Mouse (Mus musculus) monocyte, adult 5-6 weeks (primary cell): Measurements from ENCODE around the gene Gpsm2. TPM values are rescaled to one million over a fixed set of nuclear protein-coding genes. Genes with fewer than 3 reads are reported as not detected.

ENCODE experiments used
- ATAC-seq: fragments of 153-309, 156-312 bp; replicated peaks from 2 replicates; pipeline ENCODE4 v1.8.0; 2017; ENCODE audit warnings: mild to moderate bottlenecking; ENCODE audit not compliant: low TSS enrichment, insufficient number of reproducible peaks, severe bottlenecking, poor library complexity, low FRiP score
- total RNA-seq: library from RNA; stranded (forward); fragments of 200-1000, 200-491, 200-594 nt; gene quantifications from 3 replicates; pipeline ENCODE4 v1.2.3, GENCODE M21; 2017

The Gpsm2 gene
- total RNA-seq = 7.2 to 9.7 TPM (median 9.6 TPM) in 3 replicates

DNA sequence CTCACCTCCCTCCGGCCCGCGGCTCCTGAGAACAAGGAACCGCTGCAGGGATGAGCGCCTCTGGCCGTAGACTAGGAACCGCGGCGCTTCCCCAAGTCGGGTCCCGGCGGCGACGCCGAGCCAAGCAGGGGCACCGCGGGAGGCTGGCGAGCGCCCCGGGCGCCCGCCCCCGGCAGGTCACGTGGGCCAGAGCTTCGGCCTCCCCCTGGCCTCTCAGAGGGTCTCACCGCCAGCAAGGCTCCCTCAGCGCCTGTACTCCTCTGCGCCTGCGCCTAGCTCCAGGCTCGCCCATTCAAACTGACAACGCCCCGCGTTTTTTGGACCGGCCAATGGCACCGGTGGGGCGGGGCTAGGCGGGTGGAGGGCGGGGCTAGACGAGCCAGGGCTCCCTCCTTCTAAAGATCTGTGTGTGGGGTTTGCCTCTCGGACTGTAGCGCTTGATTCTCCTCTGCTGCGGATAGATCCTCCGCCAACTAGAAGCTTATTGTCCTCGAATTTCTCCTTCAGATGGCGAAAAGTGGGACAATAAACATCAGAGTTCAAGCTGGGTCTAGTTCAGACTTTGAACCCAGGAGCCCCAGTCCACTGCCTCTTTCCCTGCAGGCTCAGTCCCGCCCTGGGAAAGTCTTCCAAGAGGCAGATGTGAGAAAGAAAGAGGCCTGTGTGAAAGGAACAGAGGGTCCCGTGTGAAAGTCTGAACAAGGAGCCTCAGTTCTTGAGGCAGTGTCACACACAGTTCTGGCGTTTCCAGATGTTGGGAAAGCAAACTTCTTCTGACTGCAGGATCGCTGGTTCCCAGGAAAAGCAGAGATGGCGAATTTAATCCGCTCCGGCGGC lies at the start of gene Gpsm2:
Gene Gpsm2 (minus strand): TSS at position 274 of the 837 bp plus-strand sequence.
- peak; percentile 79 for ATAC-seq

DNA sequence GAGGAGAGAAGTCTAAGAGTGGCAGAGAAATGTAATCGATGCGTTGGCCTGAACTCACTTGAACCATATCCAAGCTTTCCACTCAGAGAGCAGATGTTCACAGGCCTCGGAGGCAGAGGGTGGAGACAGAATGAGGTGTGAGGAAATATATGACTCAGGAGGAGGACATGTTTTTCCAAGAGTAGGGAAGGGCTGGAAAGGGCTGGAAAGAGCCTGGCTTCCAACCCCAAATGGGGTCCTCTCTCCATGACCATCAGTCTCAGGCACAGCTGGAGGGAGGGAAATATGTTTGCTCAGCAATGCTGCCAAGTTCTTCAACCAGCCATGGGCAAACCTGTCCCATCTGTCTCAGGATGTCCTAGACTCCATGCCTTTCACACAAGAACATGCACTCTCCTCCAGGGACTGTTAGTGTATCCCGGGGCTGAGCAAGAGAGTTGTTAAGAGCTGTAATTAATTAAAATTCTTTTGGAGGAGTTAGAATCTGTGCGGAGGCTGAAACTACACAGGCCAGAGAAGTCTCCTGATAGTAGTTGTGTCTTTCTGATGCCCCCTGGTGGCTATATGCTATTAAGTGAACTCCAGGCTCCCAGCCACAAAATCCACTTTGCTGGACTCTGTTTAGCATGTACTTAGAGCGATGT lies 48.7 kb upstream of the Gpsm2 start:
- 0 out of 2 replicates have a peak, but pooled peaks have one; percentile 40 for ATAC-seq

DNA sequence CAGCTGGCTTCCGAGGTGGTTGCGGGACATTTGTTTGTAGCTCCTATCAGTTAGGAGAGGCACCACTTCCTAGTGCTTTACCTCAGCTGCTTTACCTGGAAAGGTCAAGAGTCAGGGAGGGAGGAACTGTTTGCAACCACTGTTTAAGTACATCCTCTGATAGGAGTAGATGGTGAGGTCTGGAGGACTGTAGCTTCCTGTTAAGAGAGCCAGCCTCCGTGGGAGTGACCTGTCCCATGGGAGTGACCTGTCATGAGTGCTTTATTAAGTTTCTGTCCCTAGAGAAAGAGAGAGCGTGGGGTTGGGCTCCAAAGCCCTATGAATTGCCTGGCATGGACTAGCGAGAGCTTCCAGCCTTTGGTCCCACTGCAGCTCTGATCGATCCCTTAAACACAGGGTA lies 47.4 kb upstream of the Gpsm2 start:
- ATAC-seq = no peak

DNA sequence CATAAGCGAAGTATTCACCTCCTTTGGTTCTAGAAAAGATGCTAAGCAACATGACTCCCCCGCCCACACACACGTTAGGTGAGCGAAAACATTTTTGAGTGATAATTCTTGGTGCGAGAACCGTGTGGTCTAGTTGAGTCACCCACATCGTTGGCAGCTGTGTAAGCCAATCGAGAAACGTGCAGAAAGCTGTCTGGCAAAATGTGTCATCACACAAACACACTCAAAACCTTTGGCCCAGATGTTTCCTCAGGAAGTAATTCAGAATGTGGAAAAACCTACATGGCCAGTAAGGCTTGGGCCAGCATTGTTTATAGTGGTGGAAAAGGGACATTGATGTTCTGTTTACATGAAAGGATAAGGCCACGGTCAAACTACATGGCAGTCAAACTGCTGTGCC lies 45.3 kb upstream of the Gpsm2 start:
- ATAC-seq = no peak

GRCm38 (mm10) chr3:108766943-108767342 lies 44.8 kb upstream of the Gpsm2 start:
- no peak for ATAC-seq

DNA sequence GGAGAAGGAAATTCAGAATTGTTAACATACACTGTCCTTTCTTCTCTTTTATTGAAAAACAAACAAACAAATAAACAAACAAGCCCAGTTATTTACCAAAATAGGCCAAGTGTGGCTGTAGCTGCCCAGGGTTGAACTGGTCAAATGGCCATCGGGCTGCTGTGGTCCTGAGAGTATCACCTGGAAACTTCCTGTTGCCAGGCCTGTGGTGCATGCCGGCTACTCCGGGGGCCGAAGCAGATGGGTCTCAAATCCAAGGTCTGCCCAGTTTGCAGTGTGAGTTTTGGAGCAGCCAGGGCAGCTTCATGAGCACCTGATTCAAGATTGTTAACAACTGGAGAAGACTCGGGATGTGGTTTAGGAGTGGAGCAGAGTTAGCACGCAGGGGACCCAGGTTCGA lies 43.4 kb upstream of the Gpsm2 start:
- no peak for ATAC-seq

- ATAC-seq = no peak
Observed at GRCm38 (mm10) chr3:108764976-108765375, 42.9 kb upstream of the Gpsm2 start.

DNA sequence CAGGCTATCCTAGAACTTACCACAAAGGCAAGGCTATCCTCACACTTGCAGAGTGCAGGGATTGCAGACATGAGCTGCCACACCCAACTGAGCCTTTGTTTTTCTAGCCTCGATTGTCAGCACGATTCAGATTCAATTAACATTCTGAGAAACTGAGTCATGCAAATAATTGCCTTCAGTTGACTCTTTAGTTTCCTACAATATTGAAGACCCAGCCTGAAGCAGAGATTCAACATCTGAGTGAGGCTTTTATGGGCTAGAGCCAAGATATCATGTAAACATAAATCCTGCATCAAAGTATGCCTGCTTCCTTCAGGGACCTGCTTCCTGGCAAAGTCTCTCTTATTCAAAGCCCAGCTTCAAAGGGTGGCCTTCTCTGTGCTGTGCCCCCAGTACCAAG lies 41.6 kb upstream of the Gpsm2 start:
- ATAC-seq = no peak

DNA sequence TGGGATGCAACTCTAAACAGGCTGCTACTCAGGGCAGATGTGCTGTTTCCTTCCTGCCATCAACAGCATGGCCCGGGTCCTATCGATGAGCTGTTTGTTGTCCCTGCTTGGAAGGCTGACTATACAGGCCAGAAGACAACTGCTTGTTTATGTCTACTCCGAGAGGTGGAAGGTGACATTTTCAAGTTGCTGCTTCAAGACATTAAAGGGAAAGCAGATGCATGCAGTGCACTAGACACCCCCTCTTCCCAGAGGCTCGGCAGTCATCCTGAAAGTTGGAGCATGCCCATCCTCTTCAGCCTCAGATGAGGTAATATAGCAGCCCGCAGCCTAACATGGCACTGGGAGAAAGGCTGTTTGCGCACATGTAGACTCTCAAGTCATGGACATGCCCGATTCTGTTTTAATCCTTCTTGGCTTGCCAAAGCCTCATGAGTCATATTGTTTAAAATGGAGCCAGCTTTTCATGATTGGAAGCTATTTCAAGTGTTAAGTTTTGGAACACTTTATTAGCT lies 40.5 kb upstream of the Gpsm2 start:
- no peak for ATAC-seq

DNA sequence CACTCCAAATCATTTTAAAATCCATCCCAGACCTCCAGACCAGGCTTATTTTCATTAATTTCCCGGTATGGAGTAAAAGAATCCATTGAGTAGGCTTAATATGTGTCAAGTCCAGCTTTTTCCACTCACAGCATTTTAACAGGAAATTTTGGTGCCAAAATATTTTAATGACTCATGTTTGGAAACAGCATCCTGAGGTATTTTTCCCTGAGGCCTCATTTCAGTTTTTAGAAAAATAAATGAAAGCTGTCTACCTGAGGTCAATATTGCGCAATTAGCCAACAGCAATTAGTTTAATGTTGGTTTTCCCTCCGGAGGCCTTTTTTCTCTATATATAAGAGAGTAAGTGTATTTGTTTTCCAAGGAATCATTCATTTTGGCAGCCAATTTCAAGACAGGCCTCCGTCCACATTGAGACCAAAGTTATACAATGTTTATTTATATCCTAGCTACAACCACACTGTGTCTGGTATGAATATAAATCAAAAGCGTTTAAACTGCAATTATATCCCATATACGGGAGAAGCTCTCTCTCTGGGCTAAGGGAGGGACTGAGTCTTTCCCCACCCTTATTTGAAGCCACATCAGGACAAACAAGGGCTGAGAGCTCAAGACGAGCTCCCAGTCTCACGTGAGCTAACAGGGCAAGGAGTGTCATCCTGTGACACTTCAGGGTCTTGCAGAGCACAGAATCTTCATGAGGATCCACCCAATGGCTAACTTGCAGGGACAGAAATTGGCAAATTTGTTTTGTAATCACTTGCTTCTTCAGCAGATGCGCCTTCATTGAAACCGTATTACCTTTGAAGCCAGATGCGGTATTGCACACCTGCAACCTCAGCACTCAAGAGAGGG lies 37.7 kb upstream of the Gpsm2 start:
- ATAC-seq = no peak

DNA sequence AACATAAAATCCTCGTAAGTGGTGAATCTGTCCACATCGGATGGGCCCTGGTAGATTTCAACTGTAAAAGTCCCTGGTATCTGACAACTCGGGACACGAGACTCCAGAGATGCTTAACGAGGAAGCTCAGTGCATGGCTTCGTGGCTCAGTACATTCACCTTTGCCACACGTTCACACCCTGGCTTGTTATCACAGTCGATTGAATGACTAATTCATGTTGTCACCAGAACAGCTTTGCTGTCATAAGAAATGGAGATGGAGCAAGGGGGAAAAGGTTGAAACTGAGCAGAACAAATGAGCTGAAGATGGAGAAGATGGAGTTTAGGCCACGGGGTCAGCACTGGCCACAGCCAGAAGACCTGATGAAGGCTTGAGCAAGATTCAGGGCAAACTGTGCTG lies 35.5 kb upstream of the Gpsm2 start:
- no peak for ATAC-seq

- no peak for ATAC-seq
Observed at GRCm38 (mm10) chr3:108756131-108756530, 34.0 kb upstream of the Gpsm2 start.

GRCm38 (mm10) chr3:108755542-108755941 lies 33.4 kb upstream of the Gpsm2 start:
- no peak for ATAC-seq

GRCm38 (mm10) chr3:108754541-108754940 lies 32.4 kb upstream of the Gpsm2 start:
- ATAC-seq = no peak

DNA sequence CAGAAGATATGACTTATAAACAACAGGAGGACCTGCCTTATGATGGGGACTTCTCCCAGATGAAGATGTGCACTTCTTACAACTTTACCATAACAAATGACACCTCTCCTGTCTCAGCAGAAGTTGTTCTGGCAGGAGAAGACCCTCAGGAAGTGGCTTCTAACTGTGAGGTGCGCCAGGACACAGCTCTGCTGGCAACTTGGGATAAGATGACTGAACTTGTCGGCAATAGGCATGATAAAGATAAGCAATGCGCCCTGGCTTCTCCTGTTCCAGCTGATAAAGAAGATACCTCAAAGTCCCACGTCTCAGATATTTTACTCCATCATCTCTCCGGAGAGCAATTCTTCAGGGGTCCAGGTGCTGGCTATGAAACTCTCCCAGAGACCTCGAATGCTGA lies 29.6 kb upstream of the Gpsm2 start:
- no peak for ATAC-seq

DNA sequence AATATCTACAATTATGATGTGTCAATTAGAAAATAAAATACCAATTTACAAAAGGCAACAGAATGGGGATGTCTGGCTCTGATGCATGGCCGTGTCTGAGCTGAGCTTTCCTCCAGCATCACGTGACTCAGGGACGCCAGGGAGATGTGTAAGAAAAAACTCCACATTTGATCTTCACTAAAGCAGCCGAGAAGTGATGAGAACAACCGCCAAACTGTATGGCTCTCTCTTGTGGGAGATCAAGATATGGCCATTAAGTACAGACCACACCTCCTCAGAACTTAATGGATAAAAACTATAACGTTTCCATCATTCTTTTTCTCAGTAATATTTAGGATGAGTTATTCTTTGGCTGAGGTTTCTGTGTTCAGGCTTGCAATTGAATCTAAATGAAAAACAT lies 29.0 kb upstream of the Gpsm2 start:
- no peak for ATAC-seq

GRCm38 (mm10) chr3:108744060-108744459 lies 22.0 kb upstream of the Gpsm2 start:
- no peak for ATAC-seq

DNA sequence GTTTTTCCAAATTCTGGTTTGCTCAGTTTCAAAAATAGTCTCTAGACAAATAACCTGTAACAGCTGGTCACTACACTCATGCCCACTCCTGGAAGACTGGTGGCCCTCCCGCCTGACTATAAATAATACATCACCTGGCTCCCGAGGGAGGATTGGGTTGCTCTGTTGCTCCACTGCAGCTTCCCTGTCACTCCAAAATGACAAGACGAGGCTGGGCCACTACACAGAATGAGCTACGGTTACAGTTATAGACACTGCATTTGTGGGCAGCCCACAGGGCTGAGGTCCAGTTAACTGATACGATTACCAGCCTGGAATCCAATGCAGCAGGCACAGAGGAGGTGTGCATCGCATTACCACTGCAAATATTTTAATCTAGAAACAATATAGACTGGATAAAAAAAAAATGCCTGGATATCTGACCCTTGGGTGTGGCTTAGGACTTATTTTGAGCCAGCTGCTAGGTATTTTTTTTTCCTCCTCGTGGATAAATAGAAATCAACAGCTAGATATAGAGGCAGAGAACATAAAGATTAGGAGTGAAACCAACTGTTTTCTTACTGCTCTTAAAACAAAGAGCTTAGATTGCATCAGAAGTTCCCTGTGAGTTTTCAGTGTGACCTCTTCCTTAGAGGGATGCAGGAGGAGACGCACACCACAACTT lies 17.1 kb upstream of the Gpsm2 start, which contains the start of gene Aknad1:
Gene Aknad1 (plus strand): TSS at position 614 of the 664 bp plus-strand sequence.
- ATAC-seq = no peak
